Mouse (Mus musculus) thymus, postnatal 10 days (tissue): ENCODE results near the gene Rprd1b.

ENCODE experiments used
- DNase-seq, 2 experiments: peaks; one replicate each; pipeline ENCODE4 v3.0.0; 2021; ENCODE audit warnings: low spot score in 2 of 2

Rprd1b gene

DNA sequence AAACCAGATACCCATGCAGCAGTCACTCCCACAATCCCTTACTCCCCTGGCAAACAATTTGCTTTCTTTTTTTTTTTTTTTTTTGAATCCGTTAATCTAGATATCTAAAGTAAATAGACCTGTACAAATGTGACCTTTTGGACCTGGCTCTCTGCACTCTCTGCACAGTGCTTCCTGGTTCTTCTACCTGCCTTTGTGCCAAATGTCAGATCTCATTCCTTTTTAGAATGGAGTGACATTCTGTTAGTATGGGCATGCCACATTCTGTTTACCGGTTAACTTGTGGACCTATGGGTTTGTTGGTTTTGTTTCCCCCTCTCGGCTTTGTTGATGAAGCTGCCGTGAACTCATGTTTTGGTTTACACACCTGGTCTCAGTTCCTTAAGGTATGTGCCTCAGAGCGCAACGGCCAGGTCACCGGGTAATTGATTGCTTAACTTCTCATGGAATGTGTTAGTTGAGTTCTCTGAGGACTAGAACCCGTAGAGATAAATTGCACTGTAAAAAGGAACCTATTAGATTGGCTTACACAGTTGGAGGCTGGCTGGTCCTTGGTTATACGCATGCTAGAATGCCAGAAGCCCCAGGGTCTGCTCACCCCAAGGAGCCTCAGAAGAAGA is 52.4 kb downstream of the Rprd1b start:
- no peak for DNase-seq

- DNase-seq, result no peak
These were observed 56.2 kb downstream of the Rprd1b start for GRCm38 (mm10) chr2:158084486-158084885.

DNA sequence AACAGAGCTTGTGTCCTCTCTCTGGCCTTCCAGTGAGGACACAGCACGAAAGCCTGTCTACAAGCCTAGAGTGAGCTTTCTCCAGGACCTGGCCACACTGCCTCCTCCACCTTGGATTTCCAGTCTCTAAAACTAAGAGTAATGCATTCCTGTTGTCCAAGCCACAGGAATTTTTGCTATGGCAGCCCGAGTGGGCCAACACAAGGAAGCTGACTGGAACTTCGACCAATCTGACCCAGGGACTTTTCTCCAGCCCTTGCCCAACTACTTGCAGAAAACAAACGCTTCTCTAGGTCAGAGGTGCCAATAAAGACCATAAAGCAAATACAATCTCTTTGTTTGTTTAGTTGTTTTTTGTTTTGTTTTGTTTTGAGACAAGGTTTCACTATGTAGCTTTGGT is 61.8 kb downstream of the Rprd1b start:
- DNase-seq, result no peak

DNA sequence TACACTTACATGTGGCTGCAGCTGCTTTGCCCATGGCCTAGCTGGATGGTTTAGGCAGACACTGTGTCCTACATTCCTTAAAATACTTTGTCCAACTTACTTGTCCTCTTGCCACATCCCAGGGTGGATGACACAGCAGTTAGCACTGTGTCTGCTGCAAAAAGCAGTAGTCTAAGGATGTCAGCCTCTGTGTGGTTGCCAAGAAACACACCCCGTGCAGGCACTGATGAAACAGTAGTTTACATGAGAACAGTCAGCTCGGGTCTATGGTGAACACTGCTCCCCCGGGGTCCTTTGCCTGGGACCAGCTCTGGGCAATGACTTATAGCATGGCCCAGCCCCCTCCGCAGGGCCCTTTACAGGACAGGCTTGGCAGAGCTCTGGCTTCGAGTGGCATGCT is 65.0 kb downstream of the Rprd1b start:
- DNase-seq, result no peak

- no peak for DNase-seq
These were observed 66.0 kb downstream of the Rprd1b start for GRCm38 (mm10) chr2:158094300-158094699.

DNA sequence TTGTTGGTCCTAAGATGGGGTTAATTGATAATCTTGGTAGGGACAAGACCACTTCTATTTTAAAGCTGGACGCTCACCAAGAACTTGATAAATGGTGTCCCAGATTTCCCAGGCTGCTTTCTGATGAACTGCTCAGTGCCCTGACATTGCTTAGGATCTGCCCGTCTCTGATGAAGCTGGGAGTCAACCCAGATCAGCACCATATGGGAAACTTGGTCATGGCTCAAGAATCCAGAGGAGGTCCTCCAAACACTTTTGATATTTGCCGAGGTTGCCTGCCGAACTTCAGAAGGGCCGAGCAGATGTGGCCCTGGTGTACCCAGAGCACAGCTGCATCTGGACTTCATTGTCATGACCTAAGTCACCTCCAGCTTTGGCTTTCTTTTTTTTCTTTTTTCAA is 66.5 kb downstream of the Rprd1b start:
- no peak for DNase-seq

GRCm38 (mm10) chr2:158097071-158097470 is 68.8 kb downstream of the Rprd1b start:
- DNase-seq, result no peak

GRCm38 (mm10) chr2:158098730-158099129 is 70.4 kb downstream of the Rprd1b start:
- no peak for DNase-seq

- DNase-seq, result no peak
These were observed 71.2 kb downstream of the Rprd1b start for GRCm38 (mm10) chr2:158099537-158099936.

DNA sequence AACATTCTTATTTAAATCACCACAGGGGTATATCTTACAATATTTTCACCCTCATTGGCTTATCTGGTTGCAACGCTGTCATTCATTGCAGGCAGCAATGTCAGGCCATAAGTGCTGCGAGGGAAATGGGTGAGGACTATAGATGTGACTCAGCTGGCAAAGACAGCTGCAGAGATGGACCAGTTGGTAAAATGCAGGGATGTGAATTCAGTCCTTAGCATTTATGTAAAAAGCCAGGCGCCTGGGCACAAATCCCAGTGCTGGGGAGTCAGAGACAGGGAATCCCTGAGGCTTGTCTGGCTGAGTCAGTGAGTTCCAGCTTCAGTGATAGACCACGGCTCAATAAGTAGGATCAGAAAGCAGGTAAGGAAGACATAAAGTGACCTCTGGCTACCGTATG is 73.5 kb downstream of the Rprd1b start:
- no peak for DNase-seq

GRCm38 (mm10) chr2:158104966-158105365 is 76.7 kb downstream of the Rprd1b start:
- no peak for DNase-seq

- no peak for DNase-seq
These were observed 77.3 kb downstream of the Rprd1b start for GRCm38 (mm10) chr2:158105605-158106004.

GRCm38 (mm10) chr2:158106947-158107587 is 78.8 kb downstream of the Rprd1b start:
- no peak for DNase-seq

DNA sequence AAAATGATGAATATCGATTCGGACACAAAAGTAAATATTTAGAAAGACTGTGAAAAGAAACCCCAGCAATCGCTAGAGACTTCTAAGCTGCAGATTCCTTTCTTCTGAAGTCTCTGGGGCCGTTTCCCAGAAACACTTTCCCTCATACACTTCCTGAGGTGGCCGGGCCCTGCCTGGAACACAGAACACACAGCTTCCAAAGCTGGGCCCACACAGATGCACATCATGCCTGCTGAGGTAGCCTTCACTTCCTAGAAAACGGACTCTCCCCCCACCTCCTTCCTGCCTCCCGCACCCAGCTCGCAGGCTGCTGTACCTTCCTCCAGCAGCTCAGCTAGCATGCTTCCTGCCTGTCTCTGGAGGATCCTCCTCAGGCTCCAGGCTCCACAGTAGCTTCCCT is 81.2 kb downstream of the Rprd1b start:
- no peak for DNase-seq

DNA sequence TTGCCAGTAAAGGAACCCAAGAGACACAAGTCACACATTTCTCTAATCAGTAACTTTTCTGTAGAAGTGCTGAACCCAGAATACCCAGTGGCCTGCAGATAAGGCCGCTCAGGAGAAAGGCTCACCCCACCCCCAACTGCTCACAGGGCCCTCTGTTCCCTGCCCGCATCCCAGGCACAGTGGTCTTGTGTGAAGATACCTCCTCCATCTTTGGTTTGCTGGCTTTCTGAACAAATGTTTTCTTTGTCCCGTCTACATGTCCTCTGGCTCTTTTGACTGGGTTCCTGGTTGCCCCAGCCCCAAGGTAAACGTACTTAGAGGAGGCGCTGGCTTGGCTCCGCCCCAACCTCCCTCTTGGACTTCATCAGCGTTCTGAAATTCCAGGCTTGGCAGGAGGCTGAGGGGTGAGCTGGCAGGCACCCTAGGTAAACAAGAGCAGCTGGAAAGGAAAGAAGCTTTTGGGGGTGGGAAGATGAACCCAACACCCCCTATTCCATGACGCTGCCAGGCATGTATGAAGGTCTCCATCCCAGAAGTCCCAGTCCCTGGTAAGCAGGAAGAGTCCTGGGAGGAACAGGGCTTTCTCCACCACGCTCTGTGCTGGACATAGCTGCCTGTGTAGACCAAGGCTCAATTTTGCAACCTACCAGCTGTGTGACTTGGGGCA is 85.4 kb downstream of the Rprd1b start:
- no peak for DNase-seq

- DNase-seq, result peak; percentile 16
These were observed 86.6 kb downstream of the Rprd1b start for GRCm38 (mm10) chr2:158114931-158115330.

- peak in 1 of 2 experiments; percentile 14 for DNase-seq
These were observed 87.6 kb downstream of the Rprd1b start for GRCm38 (mm10) chr2:158115838-158116453.

- DNase-seq, result no peak
These were observed 88.4 kb downstream of the Rprd1b start for GRCm38 (mm10) chr2:158116653-158117052.

- no peak for DNase-seq
These were observed 90.8 kb downstream of the Rprd1b start for GRCm38 (mm10) chr2:158119145-158119544.

DNA sequence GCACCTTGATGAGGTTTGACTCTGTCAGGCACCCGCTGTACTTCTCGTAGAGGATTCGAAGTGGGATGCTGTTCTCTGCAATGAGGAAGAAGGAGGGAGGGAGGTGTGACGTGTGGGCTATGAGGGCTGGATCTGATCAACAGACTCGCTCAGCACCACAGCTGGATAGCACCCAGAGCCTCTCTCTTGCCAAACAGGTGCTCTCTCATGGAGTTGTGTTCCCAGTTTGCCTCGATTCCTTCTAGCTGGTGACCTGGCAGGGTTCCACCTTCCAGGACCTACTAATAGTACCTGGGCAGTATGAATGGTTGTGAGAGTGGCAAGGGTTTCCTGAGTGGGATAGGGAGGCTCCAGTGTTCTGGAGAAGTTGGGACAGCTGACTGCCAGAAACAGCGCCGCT is 91.9 kb downstream of the Rprd1b start:
- no peak for DNase-seq

DNA sequence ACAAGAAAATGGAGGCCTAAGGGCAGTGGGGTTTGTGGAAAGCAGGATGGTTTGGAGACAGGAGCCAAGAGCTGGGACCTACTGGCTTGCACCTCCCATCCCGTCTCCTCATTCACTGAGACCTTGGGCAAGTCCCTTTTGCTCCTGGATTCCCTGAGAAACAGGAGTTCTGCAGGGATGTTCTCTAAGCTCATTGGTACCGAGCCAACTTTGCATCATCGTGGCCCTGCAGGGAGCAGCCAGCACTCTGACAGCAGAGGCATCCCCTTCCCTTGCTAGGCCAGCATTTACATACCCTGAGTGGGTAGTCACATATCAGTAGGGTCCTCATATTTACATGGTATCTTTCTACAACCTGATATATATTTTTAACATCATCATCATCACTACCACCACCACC is 92.6 kb downstream of the Rprd1b start:
- DNase-seq, result no peak

DNA sequence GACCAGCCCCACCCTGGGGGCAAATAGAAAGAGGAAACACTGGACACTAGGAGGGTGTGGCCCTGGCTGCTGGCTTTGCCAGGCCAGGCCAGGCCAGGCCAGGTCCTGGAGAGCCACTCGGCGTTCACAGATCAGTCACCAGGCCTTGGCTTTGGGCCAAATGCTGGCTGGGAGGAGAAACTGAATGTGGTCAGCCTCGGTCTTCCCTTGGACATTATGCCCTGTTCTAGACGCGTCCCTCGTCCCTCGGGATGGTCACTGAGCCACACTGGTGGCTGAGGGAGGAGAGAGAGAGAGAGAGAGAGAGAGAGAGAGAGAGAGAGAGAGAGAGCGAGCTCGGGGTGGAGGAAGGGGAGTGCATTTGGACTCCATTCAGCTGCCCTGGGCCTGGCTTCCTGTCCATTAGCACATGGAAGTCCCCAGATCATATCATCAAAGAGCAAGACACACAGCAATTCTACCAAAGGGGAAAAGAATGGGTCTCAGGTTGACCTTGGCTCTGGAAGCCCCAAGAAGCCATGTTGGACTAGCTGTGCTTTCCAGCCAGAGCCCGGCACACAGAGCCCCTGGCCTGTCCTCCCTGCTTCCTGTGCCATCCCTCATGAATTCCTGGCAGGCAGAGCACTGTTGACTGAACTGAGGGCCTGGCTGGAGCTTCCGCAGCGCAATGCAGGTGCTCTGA is 93.5 kb downstream of the Rprd1b start:
- DNase-seq, result no peak
